Mouse (Mus musculus): Measurements from ENCODE around the gene Lrrc26. TPM values are rescaled to one million over a fixed set of nuclear protein-coding genes. Genes with fewer than 3 reads are reported as not detected.
A peak's percentile ranks its signal among the peaks of the same experiment; 100 is the strongest.

The Lrrc26 gene
- polyA plus RNA-seq, 1 experiment, result 0.28 TPM

DNA sequence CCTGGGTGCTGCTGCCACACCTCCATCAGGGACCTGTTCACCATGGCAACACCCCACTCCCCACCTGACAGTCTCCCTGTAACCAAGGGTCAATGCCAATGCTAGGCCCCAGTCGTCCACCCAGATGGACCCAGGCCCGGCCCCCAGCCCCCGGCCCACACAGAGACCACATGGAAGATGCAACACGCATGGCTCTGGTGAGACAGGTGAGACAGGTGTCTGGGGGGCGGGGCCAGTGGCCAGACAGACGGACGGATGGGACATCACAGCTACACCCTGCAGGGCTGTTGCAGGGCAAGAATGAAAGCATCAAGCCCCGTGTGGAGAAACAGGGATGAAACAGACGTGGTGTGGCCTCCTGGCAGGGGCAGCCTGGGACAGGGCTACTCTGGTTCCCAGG, 4.0 kb downstream of the Lrrc26 start:
- H3K36me3 ChIP-seq (ENCODE audit: control insufficient read depth, insufficient read depth, low read length), result no peaks in the 10 kb centered on the region
- H3K4me3 ChIP-seq (ENCODE audit: extremely low read depth, insufficient read depth, insufficient read length), result no peak overlapping the region
- H3K27ac ChIP-seq (ENCODE audit: insufficient read depth, low read length), result no peak overlapping the region
- no peak for TF ChIP-seq CTCF (IDR thresholded peaks at IDR 0.05; ENCODE audit: extremely low read depth, insufficient read depth, insufficient read length, insufficient replicate concordance)
- TF ChIP-seq POLR2A (IDR thresholded peaks at IDR 0.05; ENCODE audit: low read depth, low read length), result no peak
- H3K4me1 ChIP-seq (ENCODE audit: control insufficient read depth, insufficient read depth, insufficient read length), result 0 out of 2 replicates have a peak, but pooled peaks cover 3% of the 10 kb centered on the region
- no peak for DNase-seq (ENCODE audit: low read depth in 1 of 2, low spot score in 2 of 2)
- 86% methylated on average over 9 of the region's 9 CpGs for WGBS
- peaks cover 9% of the 10 kb centered on the region for H3K27me3 ChIP-seq (ENCODE audit: control insufficient read depth, insufficient read depth, low read length)

GRCm38 (mm10) chr2:25297093-25297492, 7.4 kb downstream of the Lrrc26 start:
- 0 out of 2 replicates have a peak, but pooled peaks cover under 1% of the 10 kb centered on the region for H3K4me1 ChIP-seq (ENCODE audit: control insufficient read depth, insufficient read depth, insufficient read length)
- 74% methylated on average over 8 of the region's 8 CpGs for WGBS
- TF ChIP-seq POLR2A (IDR thresholded peaks at IDR 0.05; ENCODE audit: low read depth, low read length) (no peak), CTCF (IDR thresholded peaks at IDR 0.05; ENCODE audit: extremely low read depth, insufficient read depth, insufficient read length, insufficient replicate concordance) (no peak)
- no peaks in the 10 kb centered on the region for H3K36me3 ChIP-seq (ENCODE audit: control insufficient read depth, insufficient read depth, low read length)
- no peak overlapping the region for H3K27ac ChIP-seq (ENCODE audit: insufficient read depth, low read length)
- DNase-seq (ENCODE audit: low read depth in 1 of 2, low spot score in 2 of 2), result no peak
- H3K27me3 ChIP-seq (ENCODE audit: control insufficient read depth, insufficient read depth, low read length), result peaks cover 4% of the 10 kb centered on the region; the same call in 1 of the 2 replicates
- H3K4me3 ChIP-seq (ENCODE audit: extremely low read depth, insufficient read depth, insufficient read length), result no peak overlapping the region

GRCm38 (mm10) chr2:25298046-25298445, 8.3 kb downstream of the Lrrc26 start:
- Histone ChIP-seq H3K27ac (ENCODE audit: insufficient read depth, low read length) (no peak overlapping the region), H3K36me3 (ENCODE audit: control insufficient read depth, insufficient read depth, low read length) (no peaks in the 10 kb centered on the region), H3K27me3 (ENCODE audit: control insufficient read depth, insufficient read depth, low read length) (no peaks in the 10 kb centered on the region), H3K4me3 (ENCODE audit: extremely low read depth, insufficient read depth, insufficient read length) (no peak overlapping the region), H3K4me1 (ENCODE audit: control insufficient read depth, insufficient read depth, insufficient read length) (no peaks in the 10 kb centered on the region)
- no peak for TF ChIP-seq POLR2A (IDR thresholded peaks at IDR 0.05; ENCODE audit: low read depth, low read length)
- no peak for TF ChIP-seq CTCF (IDR thresholded peaks at IDR 0.05; ENCODE audit: extremely low read depth, insufficient read depth, insufficient read length, insufficient replicate concordance)
- no peak for DNase-seq (ENCODE audit: low read depth in 1 of 2, low spot score in 2 of 2)
- 76% methylated on average over 10 of the region's 10 CpGs for WGBS

DNA sequence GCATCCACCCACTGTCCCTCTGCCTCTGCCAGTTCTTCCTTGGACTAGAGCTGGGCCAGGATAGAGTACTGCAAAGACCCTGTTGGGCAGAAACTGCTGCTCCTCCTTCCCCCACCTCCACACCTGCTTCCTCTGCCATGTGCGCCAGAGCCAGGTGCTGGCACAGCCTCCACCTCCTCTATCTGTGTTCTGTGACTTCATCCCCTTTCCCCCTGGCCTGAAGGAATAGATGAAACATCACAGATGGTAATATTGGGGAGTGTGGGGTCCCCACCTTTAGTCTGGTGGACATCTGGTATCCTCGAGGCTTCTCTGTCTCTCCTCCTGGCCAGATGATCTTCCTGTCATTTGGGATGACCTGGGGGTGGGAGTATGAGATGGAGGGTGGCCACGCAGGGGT, 13.7 kb downstream of the Lrrc26 start:
- Histone ChIP-seq H3K36me3 (ENCODE audit: control insufficient read depth, insufficient read depth, low read length) (no peaks in the 10 kb centered on the region), H3K27me3 (ENCODE audit: control insufficient read depth, insufficient read depth, low read length) (peaks cover 3% of the 10 kb centered on the region; the same call in 1 of the 2 replicates), H3K4me1 (ENCODE audit: control insufficient read depth, insufficient read depth, insufficient read length) (no peaks in the 10 kb centered on the region; the same call in 1 of the 2 replicates), H3K4me3 (ENCODE audit: extremely low read depth, insufficient read depth, insufficient read length) (no peak overlapping the region), H3K27ac (ENCODE audit: insufficient read depth, low read length) (no peak overlapping the region)
- 77% methylated on average over 3 of the region's 3 CpGs for WGBS
- TF ChIP-seq POLR2A (IDR thresholded peaks at IDR 0.05; ENCODE audit: low read depth, low read length) (no peak), CTCF (IDR thresholded peaks at IDR 0.05; ENCODE audit: extremely low read depth, insufficient read depth, insufficient read length, insufficient replicate concordance) (no peak)
- DNase-seq (ENCODE audit: low read depth in 1 of 2, low spot score in 2 of 2), result no peak

- Histone ChIP-seq H3K4me3 (ENCODE audit: extremely low read depth, insufficient read depth, insufficient read length) (no peak overlapping the region), H3K36me3 (ENCODE audit: control insufficient read depth, insufficient read depth, low read length) (no peaks in the 10 kb centered on the region), H3K4me1 (ENCODE audit: control insufficient read depth, insufficient read depth, insufficient read length) (no peaks in the 10 kb centered on the region; the same call in 1 of the 2 replicates), H3K27me3 (ENCODE audit: control insufficient read depth, insufficient read depth, low read length) (peaks cover 3% of the 10 kb centered on the region; the same call in 1 of the 2 replicates), H3K27ac (ENCODE audit: insufficient read depth, low read length) (no peak overlapping the region)
- 67% methylated on average over 7 of the region's 7 CpGs for WGBS
- DNase-seq (ENCODE audit: low read depth in 1 of 2, low spot score in 2 of 2), result no peak
- TF ChIP-seq CTCF (IDR thresholded peaks at IDR 0.05; ENCODE audit: extremely low read depth, insufficient read depth, insufficient read length, insufficient replicate concordance) (no peak), POLR2A (IDR thresholded peaks at IDR 0.05; ENCODE audit: low read depth, low read length) (no peak)
These were observed 14.4 kb downstream of the Lrrc26 start for GRCm38 (mm10) chr2:25303931-25304656.

DNA sequence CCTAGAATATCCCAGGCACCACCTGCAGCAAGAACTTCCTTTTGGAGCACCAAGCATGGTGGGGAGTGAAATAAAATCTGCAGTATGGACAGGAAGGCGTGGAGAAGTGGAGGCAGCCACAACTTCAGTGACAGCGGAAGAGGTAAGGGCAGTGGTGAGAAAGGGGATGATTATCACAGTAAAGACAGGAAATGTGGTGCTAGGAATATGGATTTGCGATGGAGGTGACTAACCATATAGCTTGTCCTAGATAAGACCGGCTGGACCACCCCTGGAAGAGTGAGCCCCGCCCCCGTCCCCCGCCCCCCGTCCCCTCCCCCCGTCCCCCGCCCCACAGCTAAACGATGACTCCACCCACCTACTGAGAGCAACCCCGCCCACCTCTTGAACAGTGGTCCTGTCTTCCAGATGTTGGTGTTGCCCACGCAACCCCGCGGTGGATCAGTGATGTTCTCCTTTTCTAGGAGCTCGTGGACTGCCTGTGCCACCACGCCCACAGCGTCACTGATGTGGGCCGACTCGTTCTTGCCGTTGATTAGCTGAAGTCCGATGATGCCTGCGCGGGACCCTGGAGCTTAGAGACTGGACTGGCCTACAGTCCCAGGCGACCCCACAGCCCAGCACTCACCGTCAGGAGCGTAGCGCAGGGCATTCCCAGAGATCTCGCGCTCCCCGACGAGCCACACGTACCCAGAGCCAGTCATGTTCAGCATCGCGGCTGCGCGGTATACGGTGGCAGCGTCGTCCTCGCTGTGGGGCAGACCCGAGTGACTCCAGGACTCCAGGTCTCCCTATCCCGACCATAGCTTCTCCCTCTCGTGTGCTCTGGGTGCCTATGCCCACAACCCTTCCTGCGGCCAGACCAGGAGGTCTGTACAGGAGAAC, 15.2 kb downstream of the Lrrc26 start:
- Histone ChIP-seq H3K36me3 (ENCODE audit: control insufficient read depth, insufficient read depth, low read length) (no peaks in the 10 kb centered on the region), H3K27me3 (ENCODE audit: control insufficient read depth, insufficient read depth, low read length) (peaks cover 3% of the 10 kb centered on the region; the same call in 1 of the 2 replicates), H3K4me3 (ENCODE audit: extremely low read depth, insufficient read depth, insufficient read length) (peak overlapping the region; percentile 40; the same call in 1 of the 2 replicates), H3K4me1 (ENCODE audit: control insufficient read depth, insufficient read depth, insufficient read length) (no peaks in the 10 kb centered on the region; the same call in 1 of the 2 replicates), H3K27ac (ENCODE audit: insufficient read depth, low read length) (no peak overlapping the region)
- 2% methylated on average over 45 of the region's 45 CpGs for WGBS
- no peak for DNase-seq (ENCODE audit: low read depth in 1 of 2, low spot score in 2 of 2)
- no peak for TF ChIP-seq CTCF (IDR thresholded peaks at IDR 0.05; ENCODE audit: extremely low read depth, insufficient read depth, insufficient read length, insufficient replicate concordance)
- no peak for TF ChIP-seq POLR2A (IDR thresholded peaks at IDR 0.05; ENCODE audit: low read depth, low read length)
